ENCODE assay signal across 8 mouse cellular contexts in the genomic region with DNA sequence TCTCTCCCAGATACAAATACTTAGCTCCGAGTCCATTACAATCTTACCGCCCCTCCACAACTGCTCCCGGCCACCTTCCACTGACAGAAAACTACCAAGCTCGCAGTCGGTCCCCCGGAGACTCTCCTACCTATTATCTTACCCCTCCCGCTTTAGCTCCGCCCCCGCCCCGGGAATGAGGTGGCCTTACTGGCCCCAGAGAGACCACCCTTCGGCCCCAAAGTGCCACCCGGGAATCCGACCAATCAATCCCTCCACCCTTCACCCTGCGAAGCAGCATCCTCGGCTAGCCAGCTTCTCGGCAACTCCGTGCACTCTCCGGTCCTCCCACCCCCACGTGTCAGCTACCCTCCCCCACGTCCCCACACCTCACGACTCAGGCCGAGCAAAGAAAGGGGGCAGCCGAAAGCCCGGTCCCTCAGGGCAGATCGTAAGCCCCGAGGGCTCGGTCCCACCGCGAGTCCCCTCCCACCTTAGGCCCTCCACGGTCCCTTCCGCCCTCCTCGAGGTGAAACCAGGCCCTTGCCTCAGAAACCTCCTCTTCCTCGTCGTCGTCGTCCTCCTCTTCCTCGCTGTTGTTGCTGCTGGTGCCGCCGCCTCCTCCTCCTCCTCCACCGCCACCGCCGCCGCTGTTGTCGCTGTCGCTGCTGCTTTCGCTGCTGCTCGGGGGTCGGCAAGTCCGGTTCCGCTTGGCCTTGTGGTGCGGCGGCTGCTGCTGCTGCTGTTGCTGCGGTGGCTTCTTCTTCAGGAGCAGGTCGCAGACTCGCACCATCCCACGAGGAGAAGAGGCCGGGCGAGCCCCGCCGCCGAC. TPM values are rescaled to one million over a fixed set of nuclear protein-coding genes. Genes with fewer than 3 reads are reported as not detected.
DNase-seq lines count a peak whose midpoint lies in the region; ATAC-seq lines count a peak whose summit lies in the region.

No protein-coding gene starts in this region.

- H3K4me3 ChIP-seq in hindbrain, embryonic 13.5 days: peak overlapping the region; percentile 92

- H3K4me1 ChIP-seq in hindbrain, embryonic 13.5 days (replicated peaks): peaks cover 31% of the 10 kb centered on the region

- under 1% methylated on average over 55 of the region's 61 CpGs for WGBS in hindbrain, embryonic 13.5 days

- peak overlapping the region; percentile 96 for H3K9ac ChIP-seq in hindbrain, embryonic 13.5 days

- no peaks in the 10 kb centered on the region for H3K9me3 ChIP-seq in hindbrain, embryonic 13.5 days

- H3K4me2 ChIP-seq in hindbrain, embryonic 13.5 days: peak overlapping the region; percentile 63

- ATAC-seq in hindbrain, embryonic 13.5 days (ENCODE audit: low FRiP score): peak; percentile 43

- H3K27me3 ChIP-seq in hindbrain, embryonic 13.5 days: no peaks in the 10 kb centered on the region

- peak overlapping the region; percentile 99 for H3K27ac ChIP-seq in hindbrain, embryonic 13.5 days

- no peaks in the 10 kb centered on the region for H3K36me3 ChIP-seq in hindbrain, embryonic 13.5 days

- peak; percentile 73 for DNase-seq in R1 (ENCODE audit: low read depth, low spot score)
- peak; percentile 79 for DNase-seq in cerebellum, adult 9-11 months
- peak; percentile 20 to 40 for DNase-seq in frontal cortex, adult 2 months (ENCODE audit: extremely low spot score in 1 of 2, low spot score in 1 of 2)
- DNase-seq in left cerebral cortex, adult 11 months (ENCODE audit: low spot score): peak; percentile 13
- DNase-seq in lung, postnatal 36 days: peak; percentile 53
- peak; percentile 63 for DNase-seq in retina, embryonic 14.5 days (ENCODE audit: low spot score)
- DNase-seq in urinary bladder, adult 2 months (ENCODE audit: low spot score): peak; percentile 49

RNA-seq across cellular contexts. Expression of a gene that starts 1.0 kb away (rescaled TPM):
- 50.2 and 55.1 TPM in 2 replicates for polyA plus RNA-seq in frontal cortex, adult 2 months (2012; rRNA removed)
- polyA plus RNA-seq in hindbrain, embryonic 13.5 days (2015; fragmentation: Nextera tagmentation; extraction: Ambion mirVana): 28.1 and 29.7 TPM in 2 replicates
- polyA plus RNA-seq in urinary bladder, adult 2 months (2012; rRNA removed): 33.5 and 41.5 TPM in 2 replicates

RNA-seq across cellular contexts. Expression of a gene that starts 1.7 kb away (rescaled TPM):
- polyA plus RNA-seq in frontal cortex, adult 2 months (2012; rRNA removed): 2.1 and 2.3 TPM in 2 replicates
- polyA plus RNA-seq in hindbrain, embryonic 13.5 days (2015; fragmentation: Nextera tagmentation; extraction: Ambion mirVana): 5.8 and 6.1 TPM in 2 replicates
- 3.0 and 3.3 TPM in 2 replicates for polyA plus RNA-seq in urinary bladder, adult 2 months (2012; rRNA removed)

Comparison
In these comparisons a context has a peak if more than half of its experiments do, and no peak if none do; other contexts are left out.
1. Peak in every context shown above with its lines: DNase-seq, ATAC-seq, H3K4me3 ChIP-seq and H3K27ac ChIP-seq.
2. DNase-seq: peak in every context shown above with its lines; median percentile 79 in cerebellum, adult 9-11 months; 73 in R1; 63 in retina, embryonic 14.5 days; 53 in lung, postnatal 36 days; 49 in urinary bladder, adult 2 months; 30 in frontal cortex, adult 2 months; 13 in left cerebral cortex, adult 11 months.